Mouse (Mus musculus) hindbrain, embryonic 16.5 days (tissue): ENCODE data around the gene Capn8. TPM values are rescaled to one million over a fixed set of nuclear protein-coding genes. Genes with fewer than 3 reads are reported as not detected.

ENCODE experiments used
- ATAC-seq: fragments of 200-750 bp; cut with Nextera tagmentation; 2 replicates; pipeline ENCODE4 v1.8.0; 2017; ENCODE audit warnings: moderate TSS enrichment, moderate library complexity
- H3K27ac ChIP-seq: fragments of 300-500 bp; sonication (generic); 2 replicates; pipeline ENCODE4 v1.5.1; 2014; ENCODE audit warnings: low read depth, mild to moderate bottlenecking, control low read depth, low read length, moderate library complexity
- H3K27me3 ChIP-seq: fragments of 300-500 bp; sonication (generic); replicated peaks from 2 replicates; pipeline ENCODE4 v1.6.1; 2014; ENCODE audit warnings: low read length; ENCODE audit not compliant: control insufficient read depth, insufficient read depth
- H3K36me3 ChIP-seq: fragments of 300-500 bp; sonication (generic); 2 replicates; pipeline ENCODE4 v1.6.1; 2014; ENCODE audit warnings: mild to moderate bottlenecking, low read length, moderate library complexity, mixed read lengths; ENCODE audit not compliant: control insufficient read depth, insufficient read depth
- H3K4me1 ChIP-seq: fragments of 300-500 bp; sonication (generic); 2 replicates; pipeline ENCODE4 v1.6.1; 2014; ENCODE audit warnings: low read depth, low read length; ENCODE audit not compliant: control insufficient read depth, insufficient read depth
- H3K4me2 ChIP-seq: fragments of 300-500 bp; sonication (generic); 2 replicates; pipeline ENCODE4 v1.6.1; 2014; ENCODE audit warnings: mild to moderate bottlenecking, low read length, control low read depth, moderate library complexity
- H3K4me3 ChIP-seq: fragments of 300-500 bp; sonication (generic); 2 replicates; pipeline ENCODE4 v1.5.1; 2014; ENCODE audit warnings: mild to moderate bottlenecking, low read length, control low read depth, moderate library complexity
- H3K9ac ChIP-seq: fragments of 300-500 bp; sonication (generic); 2 replicates; pipeline ENCODE4 v1.6.1; 2014; ENCODE audit warnings: low read depth, mild to moderate bottlenecking, control low read depth, low read length, moderate library complexity
- H3K9me3 ChIP-seq: fragments of 300-500 bp; sonication (generic); 2 replicates; pipeline ENCODE4 v1.6.1; 2014; ENCODE audit warnings: mild to moderate bottlenecking, low read length, moderate library complexity; ENCODE audit not compliant: control insufficient read depth
- whole genome bisulfite sequencing: fragments of 180-500 bp; shearing (Covaris S2); extraction: QIAGEN DNeasy Blood & Tissue Kit; methylation state at CpG from one replicate; pipeline ENCODE4 v1.1.7; 2014; 5-methylcytosine and 5-hydroxymethylcytosine counted together
- polyA plus RNA-seq: library from polyadenylated mRNA; unstranded; fragments of >200 nt; fragmentation: Nextera tagmentation; extraction: Ambion mirVana; gene quantifications from 2 replicates; pipeline ENCODE4 v1.2.1, GENCODE M21; 2015

Capn8 gene
- polyA plus RNA-seq, 1 experiment from 2014 or later: 0.09 TPM

- Histone ChIP-seq H3K9me3 (no peaks in the 10 kb centered on the region), H3K4me2 (no peak overlapping the region), H3K36me3 (no peaks in the 10 kb centered on the region), H3K27me3 (no peaks in the 10 kb centered on the region), H3K4me1 (peaks cover 10% of the 10 kb centered on the region), H3K27ac (no peak overlapping the region), H3K9ac (no peak overlapping the region), H3K4me3 (no peak overlapping the region)
- 66% methylated on average over 3 of the region's 3 CpGs for WGBS
- ATAC-seq: no peak
These were observed 114.4 kb downstream of the Capn8 start for GRCm38 (mm10) chr1:182679169-182679568.

DNA sequence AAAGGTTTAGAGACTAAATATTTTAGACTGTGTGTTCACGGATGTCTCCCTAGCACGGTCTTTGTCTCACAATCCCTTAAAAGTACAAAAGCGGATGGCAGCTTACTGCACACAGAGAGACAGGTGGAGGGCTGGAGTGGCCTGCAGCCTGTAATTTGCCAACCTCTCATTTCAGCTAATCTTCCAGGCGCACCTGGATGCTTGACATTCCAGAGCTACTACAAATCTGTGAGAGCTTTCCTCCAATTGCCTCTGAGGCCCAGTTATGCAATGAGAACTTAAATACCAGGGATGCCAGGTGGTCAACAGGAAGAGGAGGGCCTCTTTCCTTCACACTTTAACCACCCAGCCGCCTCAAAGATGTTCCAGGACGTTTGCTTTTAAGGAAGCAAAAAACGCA is 114.8 kb downstream of the Capn8 start:
- H3K27ac ChIP-seq: no peak overlapping the region
- 71% methylated on average over 7 of the region's 7 CpGs for WGBS
- H3K9me3 ChIP-seq: no peaks in the 10 kb centered on the region
- no peak overlapping the region for H3K9ac ChIP-seq
- H3K27me3 ChIP-seq: no peaks in the 10 kb centered on the region
- no peaks in the 10 kb centered on the region for H3K36me3 ChIP-seq
- H3K4me2 ChIP-seq: no peak overlapping the region
- no peak overlapping the region for H3K4me3 ChIP-seq
- peaks cover 10% of the 10 kb centered on the region for H3K4me1 ChIP-seq
- no peak for ATAC-seq

Other genes with a start within 250 kb of the Capn8 start
- gene Fbxo28, start 223.4 kb upstream of the Capn8 start, polyA plus RNA-seq: 20.6 and 22.0 TPM in 2 replicates
- gene Trp53bp2, start 155.8 kb upstream of the Capn8 start, polyA plus RNA-seq: 13.8 and 17.8 TPM in 2 replicates
- gene Capn2, start 47.4 kb upstream of the Capn8 start, polyA plus RNA-seq: 93.9 and 102 TPM in 2 replicates
- gene Ccdc185, start 184.2 kb downstream of the Capn8 start, polyA plus RNA-seq: not detected in 2 replicates
- 83.1 and 85.0 TPM in 2 replicates for gene Susd4, start 198.9 kb downstream of the Capn8 start, polyA plus RNA-seq